Mouse (Mus musculus) liver, embryonic 14.5 days (tissue): ENCODE results near the gene Prps2.

Experiments
- CTCF ChIP-seq: IDR thresholded peaks from 2 replicates; pipeline ENCODE4 v1.5.1; 2016; ENCODE audit warnings: antibody characterized with exemption, low read depth, control low read depth
- EP300 ChIP-seq: IDR thresholded peaks from 2 replicates; pipeline ENCODE4 v1.6.1; 2016; ENCODE audit warnings: antibody characterized with exemption, low read depth

DNA sequence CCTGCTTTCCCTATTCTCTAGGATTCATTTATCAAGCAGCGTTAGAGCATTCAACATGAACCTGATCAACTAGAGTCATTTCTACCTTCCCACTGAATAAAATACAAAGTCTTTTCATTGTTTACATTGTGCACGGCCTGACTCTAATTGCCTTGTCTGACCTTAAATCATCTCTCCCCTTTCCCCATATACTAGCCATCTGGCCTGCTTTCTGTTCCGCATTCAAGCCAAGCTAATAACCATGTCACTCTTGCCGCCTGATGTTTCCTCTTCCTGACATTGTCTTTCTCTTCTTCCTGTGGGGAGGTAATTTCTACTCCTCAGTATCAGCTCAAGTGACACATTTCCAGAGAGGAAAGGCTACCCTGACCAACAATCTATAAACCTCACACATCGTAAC, 66.8 kb downstream of the Prps2 start:
- TF ChIP-seq CTCF (no peak), EP300 (no peak)
